Mouse (Mus musculus) left cerebral cortex, adult 2 months (tissue): ENCODE measurements around the gene S100a3. TPM values are rescaled to one million over a fixed set of nuclear protein-coding genes. Genes with fewer than 3 reads are reported as not detected.

ENCODE experiments used
- DNase-seq, 2 experiments: peaks; one replicate each; pipeline ENCODE4 v3.0.0; 2021 to 2022; ENCODE audit warnings: low spot score in 2 of 2, mixed read lengths in 1 of 2; ENCODE audit errors: extremely low spot score in 1 of 2
- H3K27ac ChIP-seq: fragments of 200-600 bp; 2 replicates; pipeline ENCODE4 v1.8.1; 2022
- H3K4me3 ChIP-seq: fragments of 200-600 bp; 2 replicates; pipeline ENCODE4 v1.8.1; 2022
- CTCF ChIP-seq: fragments of 200-600 bp; IDR thresholded peaks from 2 replicates; pipeline ENCODE4 v1.8.1; 2022; ENCODE audit warnings: antibody characterized with exemption, mild to moderate bottlenecking, moderate library complexity
- intact Hi-C: fragments of 180-260 bp; cut with DNase I; formaldehyde crosslinking; loops from one replicate; pipeline ENCODE4 v1.15.1; 2025
- long read RNA-seq, 2 experiments: library from polyadenylated mRNA; stranded (forward); transcript quantifications; one replicate each; pipeline ENCODE4 v2.0.0; 2021; ENCODE audit warnings: borderline mapping rate in 2 of 2
- total RNA-seq, 2 experiments: library from RNA; stranded (reverse); gene quantifications; 2 replicates each; pipeline ENCODE4 v1.2.3; 2021

The S100a3 gene
- total RNA-seq, result under 1 TPM; 0.56 to 0.81 TPM
- long read RNA-seq, experiment 1, result 0 reads
- long read RNA-seq, experiment 2, result 0 reads

- H3K27ac ChIP-seq, result no peak within 1 kb of the TSS
- no peak for TF ChIP-seq CTCF
- no peak for DNase-seq
- no peak within 1 kb of the TSS for H3K4me3 ChIP-seq
- intact Hi-C loops, result no loop called here
These were observed at the start of gene S100a3 for GRCm38 (mm10) chr3:90560008-90560628. S100a3 (plus strand) TSS chr3:90560578.

- intact Hi-C loops, result no loop called here
- TF ChIP-seq CTCF, result no peak
- no peak overlapping the region for H3K4me3 ChIP-seq
- H3K27ac ChIP-seq, result no peak overlapping the region; the same call in 1 of the 2 replicates
- DNase-seq, result no peak
These were observed 48.1 kb upstream of the S100a3 start for GRCm38 (mm10) chr3:90512276-90512675.

GRCm38 (mm10) chr3:90512948-90513642 is 47.3 kb upstream of the S100a3 start:
- no peak for DNase-seq
- intact Hi-C loops, result no loop called here
- peak overlapping the region; percentile 85 for H3K27ac ChIP-seq
- TF ChIP-seq CTCF, result no peak
- H3K4me3 ChIP-seq, result peak overlapping the region; percentile 52

GRCm38 (mm10) chr3:90513796-90514590 is 46.4 kb upstream of the S100a3 start, which contains the start of the genes S100a1 and S100a13:
S100a1 (minus strand) TSS chr3:90514392.
S100a13 (plus strand) TSS chr3:90514435.
- H3K27ac ChIP-seq, result peak within 1 kb of the TSS; percentile 85
- peak within 1 kb of the TSS; percentile 52 for H3K4me3 ChIP-seq
- peak; percentile 26 for TF ChIP-seq CTCF
- DNase-seq, result peak; percentile 46 to 55
- intact Hi-C loops, result no loop called here

GRCm38 (mm10) chr3:90514691-90515090 is 45.7 kb upstream of the S100a3 start:
- intact Hi-C loops, result no loop called here
- peak overlapping the region; percentile 52 for H3K4me3 ChIP-seq
- TF ChIP-seq CTCF, result no peak
- peak overlapping the region; percentile 85 for H3K27ac ChIP-seq
- peak in 1 of 2 experiments; percentile 39 for DNase-seq

- TF ChIP-seq CTCF, result no peak
- peak overlapping the region; percentile 85 for H3K27ac ChIP-seq
- intact Hi-C loops, result no loop called here
- peak overlapping the region; percentile 52 for H3K4me3 ChIP-seq
- no peak for DNase-seq
These were observed 45.1 kb upstream of the S100a3 start for GRCm38 (mm10) chr3:90515242-90515641.

GRCm38 (mm10) chr3:90515789-90516188 is 44.6 kb upstream of the S100a3 start:
- DNase-seq, result no peak
- no peak for TF ChIP-seq CTCF
- intact Hi-C loops, result no loop called here
- H3K4me3 ChIP-seq, result no peak overlapping the region; the same call in 1 of the 2 replicates
- H3K27ac ChIP-seq, result no peak overlapping the region; the same call in 1 of the 2 replicates

- no peak for DNase-seq
- H3K4me3 ChIP-seq, result no peak overlapping the region
- TF ChIP-seq CTCF, result no peak
- intact Hi-C loops, result no loop called here
- H3K27ac ChIP-seq, result no peak overlapping the region
These were observed 42.7 kb upstream of the S100a3 start for GRCm38 (mm10) chr3:90517711-90518110.

GRCm38 (mm10) chr3:90525421-90525820 is 35.0 kb upstream of the S100a3 start:
- intact Hi-C loops, result loop anchor here (2.0 kb wide), 1 partner anchor 89 kb away; no protein-coding TSS in a partner anchor
- DNase-seq, result no peak
- TF ChIP-seq CTCF, result peak; percentile 81
- no peak overlapping the region for H3K27ac ChIP-seq
- no peak overlapping the region for H3K4me3 ChIP-seq

- intact Hi-C loops, result no loop called here
- no peak overlapping the region for H3K27ac ChIP-seq
- no peak overlapping the region for H3K4me3 ChIP-seq
- no peak for TF ChIP-seq CTCF
- DNase-seq, result no peak
These were observed 34.3 kb upstream of the S100a3 start for GRCm38 (mm10) chr3:90526076-90526475.

- Histone ChIP-seq H3K4me3 (no peak within 1 kb of the TSS), H3K27ac (no peak within 1 kb of the TSS)
- intact Hi-C loops, result no loop called here
- no peak for TF ChIP-seq CTCF
- DNase-seq, result no peak
These were observed 33.8 kb upstream of the S100a3 start, which contains the start of gene S100a14 for GRCm38 (mm10) chr3:90526580-90526979. S100a14 (plus strand) TSS chr3:90526856.

- TF ChIP-seq CTCF, result no peak
- intact Hi-C loops, result no loop called here
- no peak overlapping the region for H3K27ac ChIP-seq
These were observed 33.0 kb upstream of the S100a3 start for GRCm38 (mm10) chr3:90527291-90527873.

More at GRCm38 (mm10) chr3:90527291-90527873, 33.0 kb upstream of the S100a3 start:
- no peak for DNase-seq
- H3K4me3 ChIP-seq, result no peak overlapping the region
